In genomic region chr17:53577754-53578153, GRCm38 (mm10) we compare ENCODE assay signal across 2 mouse cellular contexts.
TF ChIP-seq lines count a peak whose summit lies in the region.

No protein-coding gene starts in this region.

TF ChIP-seq in MEL, 35 proteins besides CTCF, POLR2A, EP300 and RAD21 (continued from another document):
- no peak for TF ChIP-seq SIN3A (IDR thresholded peaks at IDR 0.05; ENCODE audit: low read length)
- TF ChIP-seq CHD1 (IDR thresholded peaks at IDR 0.05; ENCODE audit: low read depth, low read length), result no peak
- TF ChIP-seq ZKSCAN1 (IDR thresholded peaks at IDR 0.05; ENCODE audit: low read depth, low read length), result no peak
- no peak for TF ChIP-seq NRF1 (IDR thresholded peaks at IDR 0.05; ENCODE audit: insufficient read depth, low read depth, low read length, poor library complexity, severe bottlenecking)
- no peak for TF ChIP-seq BHLHE40 (IDR thresholded peaks at IDR 0.05; ENCODE audit: borderline replicate concordance, low read depth, low read length)
- no peak for TF ChIP-seq USF2 (IDR thresholded peaks at IDR 0.05; ENCODE audit: borderline replicate concordance in 1 of 2, insufficient read depth in 1 of 2, low read depth in 1 of 2, low read length in 2 of 2)
- TF ChIP-seq GATA1 (IDR thresholded peaks at IDR 0.05; ENCODE audit: low read depth, low read length), result no peak
- TF ChIP-seq MAX (IDR thresholded peaks at IDR 0.05; ENCODE audit: low read length), result no peak
- no peak for TF ChIP-seq TAL1 (IDR thresholded peaks at IDR 0.05; ENCODE audit: low read length)
- no peak for TF ChIP-seq MYC (IDR thresholded peaks at IDR 0.05; ENCODE audit: low read depth, low read length)
TF ChIP-seq in MEL: peak in this region for 0.

TF ChIP-seq in myocyte, 11 proteins besides CTCF, POLR2A, EP300 and RAD21 (continued from another document):
- no peak for TF ChIP-seq MYOD1 (IDR thresholded peaks at IDR 0.05; ENCODE audit: control insufficient read depth in 1 of 3, insufficient read length in 2 of 3, low read depth in 2 of 3)
- no peak for TF ChIP-seq E2F4 (IDR thresholded peaks at IDR 0.05; ENCODE audit: insufficient read depth)
- TF ChIP-seq USF1 (IDR thresholded peaks at IDR 0.05; ENCODE audit: low read depth), result no peak
- TF ChIP-seq MAX (IDR thresholded peaks at IDR 0.05; ENCODE audit: low read depth), result no peak
